Mouse (Mus musculus) hindbrain, embryonic 12.5 days (tissue): ENCODE data around the gene Pgm5. TPM values are rescaled to one million over a fixed set of nuclear protein-coding genes. Genes with fewer than 3 reads are reported as not detected.

ENCODE experiments used
- ATAC-seq: fragments of 200-750 bp; cut with Nextera tagmentation; 2 replicates; pipeline ENCODE4 v1.8.0; 2017; ENCODE audit warnings: moderate TSS enrichment; ENCODE audit not compliant: low FRiP score
- H3K27ac ChIP-seq: fragments of 300-500 bp; sonication (generic); 2 replicates; pipeline ENCODE4 v1.5.1; 2016; ENCODE audit warnings: mild to moderate bottlenecking
- H3K27me3 ChIP-seq: fragments of 300-500 bp; sonication (generic); 2 replicates; pipeline ENCODE4 v1.6.1; 2016; ENCODE audit warnings: mild to moderate bottlenecking
- H3K36me3 ChIP-seq: fragments of 300-500 bp; sonication (generic); 2 replicates; pipeline ENCODE4 v1.6.1; 2016; ENCODE audit warnings: mild to moderate bottlenecking
- H3K4me1 ChIP-seq: fragments of 300-500 bp; sonication (generic); 2 replicates; pipeline ENCODE4 v1.6.1; 2016
- H3K4me2 ChIP-seq: fragments of 300-500 bp; sonication (generic); replicated peaks from 2 replicates; pipeline ENCODE4 v1.6.1; 2016; ENCODE audit warnings: mild to moderate bottlenecking
- H3K4me3 ChIP-seq: fragments of 300-500 bp; sonication (generic); 2 replicates; pipeline ENCODE4 v1.5.1; 2016; ENCODE audit warnings: mild to moderate bottlenecking
- H3K9ac ChIP-seq: fragments of 300-500 bp; sonication (generic); 2 replicates; pipeline ENCODE4 v1.6.1; 2016; ENCODE audit warnings: mild to moderate bottlenecking, moderate library complexity
- H3K9me3 ChIP-seq: fragments of 300-500 bp; sonication (generic); replicated peaks from 2 replicates; pipeline ENCODE4 v1.6.1; 2016; ENCODE audit warnings: mild to moderate bottlenecking
- WGBS: fragments of 180-500 bp; shearing (Covaris S2); methylation state at CpG from one replicate; pipeline ENCODE4 v1.1.7; 2016; 5-methylcytosine and 5-hydroxymethylcytosine counted together
- polyA plus RNA-seq: library from polyadenylated mRNA; unstranded; fragments of >200 nt; fragmentation: Nextera tagmentation; extraction: Ambion mirVana; gene quantifications from 2 replicates; pipeline ENCODE4 v1.2.1, GENCODE M21; 2016

Pgm5 gene
- polyA plus RNA-seq, 1 experiment from 2014 or later: 1.6 TPM

DNA sequence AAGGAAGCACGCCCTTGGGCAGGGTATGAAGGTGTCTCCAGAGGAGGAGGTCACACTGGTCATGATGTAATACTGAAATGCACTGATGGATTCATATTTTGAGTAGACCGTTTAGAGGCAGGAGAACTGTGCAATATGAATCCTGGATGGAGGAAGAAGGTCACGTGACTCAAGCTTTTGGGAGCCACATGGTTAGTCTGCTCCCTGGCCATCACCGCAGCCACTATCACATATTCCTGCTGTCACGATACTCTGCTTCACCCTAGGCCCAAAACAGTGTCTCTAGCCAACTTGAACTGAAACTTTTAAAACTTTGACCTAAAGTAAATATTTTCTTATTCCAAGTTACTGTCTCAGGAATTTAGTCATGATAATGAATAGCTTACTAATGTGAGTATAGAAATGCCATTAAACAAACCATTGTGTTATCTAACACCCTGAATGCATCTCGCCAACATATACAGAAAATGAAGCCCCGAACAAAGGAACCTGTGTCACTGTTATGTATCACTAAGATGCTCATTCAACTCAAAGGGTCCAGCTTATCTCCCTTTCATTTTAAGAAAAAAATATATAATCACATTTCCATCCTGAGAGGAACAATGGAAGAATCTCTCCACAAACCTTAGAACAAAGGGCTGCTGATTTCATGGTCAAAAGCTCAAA is 108.6 kb downstream of the Pgm5 start:
- 86% methylated on average over 7 of the region's 7 CpGs for WGBS
- no peak overlapping the region for H3K9ac ChIP-seq
- peaks cover 8% of the 10 kb centered on the region for H3K4me1 ChIP-seq
- no peak for ATAC-seq
- H3K9me3 ChIP-seq: no peaks in the 10 kb centered on the region
- H3K27me3 ChIP-seq: no peaks in the 10 kb centered on the region
- H3K27ac ChIP-seq: no peak overlapping the region
- H3K36me3 ChIP-seq: no peaks in the 10 kb centered on the region
- H3K4me2 ChIP-seq: no peak overlapping the region
- H3K4me3 ChIP-seq: no peak overlapping the region

GRCm38 (mm10) chr19:24746266-24746875 is 115.3 kb downstream of the Pgm5 start:
- no peaks in the 10 kb centered on the region for H3K36me3 ChIP-seq
- H3K9ac ChIP-seq: no peak overlapping the region
- H3K4me1 ChIP-seq: 0 out of 2 replicates have a peak, but pooled peaks cover 4% of the 10 kb centered on the region
- WGBS: 83% methylated on average over 4 of the region's 4 CpGs
- no peaks in the 10 kb centered on the region for H3K27me3 ChIP-seq
- H3K4me3 ChIP-seq: no peak overlapping the region
- H3K4me2 ChIP-seq: no peak overlapping the region
- ATAC-seq: no peak
- no peak overlapping the region for H3K27ac ChIP-seq
- H3K9me3 ChIP-seq: no peaks in the 10 kb centered on the region

- no peaks in the 10 kb centered on the region for H3K9me3 ChIP-seq
- no peak overlapping the region for H3K27ac ChIP-seq
- no peaks in the 10 kb centered on the region for H3K27me3 ChIP-seq
- no peak overlapping the region for H3K9ac ChIP-seq
- no peaks in the 10 kb centered on the region for H3K36me3 ChIP-seq
- H3K4me1 ChIP-seq: 0 out of 2 replicates have a peak, but pooled peaks cover 4% of the 10 kb centered on the region
- no peak for ATAC-seq
- H3K4me3 ChIP-seq: no peak overlapping the region
- WGBS: 76% methylated on average over 6 of the region's 6 CpGs
- no peak overlapping the region for H3K4me2 ChIP-seq
These were observed 119.0 kb downstream of the Pgm5 start for GRCm38 (mm10) chr19:24742606-24743005.

DNA sequence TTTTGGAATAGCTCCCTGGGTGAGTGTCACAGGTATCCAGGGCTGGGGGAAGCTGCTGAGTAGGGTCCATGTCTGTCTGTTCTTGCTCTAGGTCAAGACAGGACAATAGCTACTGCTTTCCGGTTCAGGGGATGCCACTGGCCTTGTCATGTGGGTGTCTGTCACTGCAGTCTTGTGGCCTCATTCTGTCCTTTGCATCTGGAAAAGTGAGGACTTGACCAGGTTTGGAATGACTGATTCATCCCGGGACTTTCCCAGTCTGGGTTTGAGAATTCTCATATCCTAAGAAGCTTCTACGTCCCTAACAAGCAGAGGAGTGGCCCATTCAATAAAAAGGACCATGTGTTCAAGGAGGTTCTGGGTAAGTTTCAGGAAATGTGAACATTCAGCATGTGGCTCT is 122.9 kb downstream of the Pgm5 start:
- H3K27me3 ChIP-seq: no peaks in the 10 kb centered on the region
- H3K9ac ChIP-seq: no peak overlapping the region
- peaks cover 10% of the 10 kb centered on the region; the same call in 1 of the 2 replicates for H3K4me1 ChIP-seq
- no peak for ATAC-seq
- no peaks in the 10 kb centered on the region for H3K36me3 ChIP-seq
- H3K4me2 ChIP-seq: no peak overlapping the region
- no peak overlapping the region for H3K4me3 ChIP-seq
- no peaks in the 10 kb centered on the region for H3K9me3 ChIP-seq
- H3K27ac ChIP-seq: no peak overlapping the region
- 79% methylated on average over 3 of the region's 3 CpGs for WGBS

GRCm38 (mm10) chr19:24738026-24738425 is 123.6 kb downstream of the Pgm5 start:
- WGBS: 86% methylated on average over 5 of the region's 5 CpGs
- H3K4me1 ChIP-seq: peaks cover 10% of the 10 kb centered on the region; the same call in 1 of the 2 replicates
- no peaks in the 10 kb centered on the region for H3K36me3 ChIP-seq
- H3K27ac ChIP-seq: no peak overlapping the region
- H3K9me3 ChIP-seq: no peaks in the 10 kb centered on the region
- no peak overlapping the region for H3K9ac ChIP-seq
- ATAC-seq: no peak
- no peak overlapping the region for H3K4me3 ChIP-seq
- H3K4me2 ChIP-seq: no peak overlapping the region
- H3K27me3 ChIP-seq: no peaks in the 10 kb centered on the region

DNA sequence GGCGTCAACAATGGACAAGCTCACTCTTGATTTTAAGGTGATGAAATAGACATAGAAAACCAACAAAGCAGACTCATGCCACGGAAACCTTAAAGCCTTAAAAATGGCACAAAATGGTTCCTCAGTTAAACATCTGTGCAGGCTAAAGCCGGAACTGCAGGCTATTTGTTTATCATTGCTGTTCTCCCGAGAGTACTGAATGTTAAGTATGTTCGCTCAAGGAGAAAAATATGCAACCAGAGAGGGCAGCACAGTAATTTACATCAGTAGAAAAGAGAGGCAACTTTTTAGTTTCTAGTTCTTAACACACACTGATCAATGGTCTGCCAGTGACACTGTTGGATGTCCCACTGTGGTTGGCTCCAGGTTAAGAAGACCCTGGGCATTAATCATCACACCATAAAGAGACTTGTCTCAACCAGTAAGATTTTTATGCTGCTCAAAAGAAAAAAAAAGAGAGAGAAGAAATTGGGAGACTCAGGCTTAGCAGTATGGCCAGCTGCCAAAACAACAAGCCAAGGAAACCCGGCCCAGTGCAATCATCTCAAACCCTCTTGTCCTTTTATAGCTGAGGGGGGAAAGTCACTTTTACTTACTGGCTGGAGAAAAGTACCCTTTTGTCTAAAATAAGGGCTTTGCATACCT is 126.0 kb downstream of the Pgm5 start:
- Histone ChIP-seq H3K4me1 (peaks cover 6% of the 10 kb centered on the region; the same call in 1 of the 2 replicates), H3K36me3 (no peaks in the 10 kb centered on the region), H3K27ac (no peak overlapping the region), H3K9ac (no peak overlapping the region), H3K9me3 (no peaks in the 10 kb centered on the region), H3K4me3 (no peak overlapping the region), H3K27me3 (no peaks in the 10 kb centered on the region), H3K4me2 (no peak overlapping the region)
- no peak for ATAC-seq
- 48% methylated on average over 6 of the region's 6 CpGs for WGBS

DNA sequence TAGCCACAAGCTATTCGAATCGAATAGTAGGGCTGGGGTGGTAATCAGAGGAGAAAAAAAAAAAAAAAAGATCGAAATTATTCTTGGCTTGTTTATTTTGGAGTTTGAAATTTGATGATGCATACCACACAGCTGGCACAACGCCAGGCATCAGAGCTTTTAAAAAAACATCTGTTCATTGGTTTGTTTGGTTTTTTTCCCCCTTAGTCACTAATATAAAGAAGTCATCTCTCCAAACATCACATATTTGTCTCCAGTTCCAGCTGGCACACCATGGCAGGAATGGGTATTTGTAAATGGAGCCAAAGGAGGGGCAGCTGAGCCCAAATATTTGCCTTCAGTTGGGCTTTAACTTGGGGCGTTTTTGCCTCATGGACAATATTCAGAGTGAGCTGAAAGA is 131.0 kb downstream of the Pgm5 start:
- Histone ChIP-seq H3K27me3 (no peaks in the 10 kb centered on the region), H3K4me2 (no peak overlapping the region), H3K4me3 (no peak overlapping the region), H3K9ac (no peak overlapping the region), H3K4me1 (peaks cover 6% of the 10 kb centered on the region; the same call in 1 of the 2 replicates), H3K9me3 (no peaks in the 10 kb centered on the region), H3K36me3 (no peaks in the 10 kb centered on the region), H3K27ac (no peak overlapping the region)
- 70% methylated on average over 5 of the region's 5 CpGs for WGBS
- no peak for ATAC-seq

DNA sequence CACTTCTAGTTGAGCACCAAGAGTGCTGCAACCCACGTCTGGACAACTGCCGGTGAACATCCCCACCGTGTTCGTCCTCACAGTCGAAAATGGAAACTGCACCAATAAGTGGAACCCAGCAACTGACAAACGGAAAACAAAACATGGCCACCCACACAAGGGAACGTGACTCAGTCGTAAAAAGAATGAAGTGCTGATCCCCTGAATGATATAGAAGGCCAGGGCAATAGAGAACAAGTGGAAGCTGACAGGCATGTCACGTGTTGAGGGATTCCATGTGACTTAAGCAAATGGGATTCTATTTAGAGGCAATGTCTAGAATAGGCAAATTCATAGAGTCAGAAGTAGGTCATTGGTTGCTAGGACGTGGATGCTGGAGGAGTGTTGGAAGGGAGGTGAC is 137.3 kb downstream of the Pgm5 start:
- Histone ChIP-seq H3K27ac (no peak overlapping the region), H3K4me3 (no peak overlapping the region), H3K4me2 (no peak overlapping the region), H3K4me1 (no peaks in the 10 kb centered on the region), H3K36me3 (no peaks in the 10 kb centered on the region), H3K9ac (no peak overlapping the region), H3K27me3 (no peaks in the 10 kb centered on the region), H3K9me3 (no peaks in the 10 kb centered on the region)
- no peak for ATAC-seq
- 75% methylated on average over 10 of the region's 10 CpGs for WGBS

DNA sequence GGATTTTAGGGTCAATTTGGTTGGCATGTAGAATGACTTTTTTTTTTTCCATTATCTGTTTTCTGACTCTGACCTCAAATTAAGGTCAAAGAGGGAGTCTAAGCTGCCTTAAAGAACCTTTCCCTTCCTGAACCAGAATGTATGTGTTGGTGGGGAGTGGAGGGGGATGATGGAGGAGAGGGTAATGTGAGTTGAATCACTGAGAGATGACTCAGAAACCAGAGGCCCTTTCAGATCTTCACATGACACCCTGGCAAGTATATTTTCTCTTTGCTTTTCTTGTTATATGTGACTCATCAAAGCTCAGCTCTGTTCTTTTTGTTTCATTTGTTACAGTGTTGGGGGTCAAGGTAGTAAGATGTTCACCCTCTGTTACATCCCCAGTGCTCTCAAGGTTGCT is 141.2 kb downstream of the Pgm5 start:
- Histone ChIP-seq H3K9ac (no peak overlapping the region), H3K4me2 (no peak overlapping the region), H3K9me3 (no peaks in the 10 kb centered on the region), H3K4me3 (no peak overlapping the region), H3K27me3 (no peaks in the 10 kb centered on the region), H3K4me1 (no peaks in the 10 kb centered on the region), H3K36me3 (no peaks in the 10 kb centered on the region), H3K27ac (no peak overlapping the region)
- no peak for ATAC-seq

DNA sequence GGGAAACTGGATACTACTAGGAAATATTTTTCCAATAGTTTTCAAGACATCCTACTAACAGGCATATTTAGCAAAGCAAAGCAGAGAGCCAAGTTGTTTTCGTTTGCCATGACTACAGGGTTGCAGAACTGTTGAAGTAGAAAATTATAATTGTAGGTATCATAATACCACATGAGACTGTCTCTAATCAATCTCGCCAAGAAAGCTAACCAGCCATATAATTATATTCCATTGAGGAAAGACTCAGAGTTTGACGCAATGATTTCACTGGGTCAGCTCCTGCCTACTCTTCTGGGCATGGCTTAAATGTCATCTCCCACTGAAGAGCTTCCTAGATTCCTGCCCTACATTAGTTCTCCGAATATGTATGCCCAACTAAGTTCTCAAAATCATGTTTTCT is 142.2 kb downstream of the Pgm5 start:
- no peak for ATAC-seq
- Histone ChIP-seq H3K9ac (no peak overlapping the region), H3K4me1 (no peaks in the 10 kb centered on the region), H3K36me3 (no peaks in the 10 kb centered on the region), H3K4me2 (no peak overlapping the region), H3K27ac (no peak overlapping the region), H3K9me3 (no peaks in the 10 kb centered on the region), H3K27me3 (no peaks in the 10 kb centered on the region), H3K4me3 (no peak overlapping the region)
- WGBS: 74% methylated on average over 4 of the region's 4 CpGs

GRCm38 (mm10) chr19:24718021-24718420 is 143.6 kb downstream of the Pgm5 start:
- H3K9ac ChIP-seq: no peak overlapping the region
- H3K9me3 ChIP-seq: no peaks in the 10 kb centered on the region
- no peaks in the 10 kb centered on the region for H3K4me1 ChIP-seq
- H3K4me2 ChIP-seq: no peak overlapping the region
- no peak for ATAC-seq
- H3K27me3 ChIP-seq: no peaks in the 10 kb centered on the region
- H3K36me3 ChIP-seq: no peaks in the 10 kb centered on the region
- WGBS: 82% methylated on average over 1 of the region's 1 CpGs
- H3K27ac ChIP-seq: no peak overlapping the region
- no peak overlapping the region for H3K4me3 ChIP-seq

DNA sequence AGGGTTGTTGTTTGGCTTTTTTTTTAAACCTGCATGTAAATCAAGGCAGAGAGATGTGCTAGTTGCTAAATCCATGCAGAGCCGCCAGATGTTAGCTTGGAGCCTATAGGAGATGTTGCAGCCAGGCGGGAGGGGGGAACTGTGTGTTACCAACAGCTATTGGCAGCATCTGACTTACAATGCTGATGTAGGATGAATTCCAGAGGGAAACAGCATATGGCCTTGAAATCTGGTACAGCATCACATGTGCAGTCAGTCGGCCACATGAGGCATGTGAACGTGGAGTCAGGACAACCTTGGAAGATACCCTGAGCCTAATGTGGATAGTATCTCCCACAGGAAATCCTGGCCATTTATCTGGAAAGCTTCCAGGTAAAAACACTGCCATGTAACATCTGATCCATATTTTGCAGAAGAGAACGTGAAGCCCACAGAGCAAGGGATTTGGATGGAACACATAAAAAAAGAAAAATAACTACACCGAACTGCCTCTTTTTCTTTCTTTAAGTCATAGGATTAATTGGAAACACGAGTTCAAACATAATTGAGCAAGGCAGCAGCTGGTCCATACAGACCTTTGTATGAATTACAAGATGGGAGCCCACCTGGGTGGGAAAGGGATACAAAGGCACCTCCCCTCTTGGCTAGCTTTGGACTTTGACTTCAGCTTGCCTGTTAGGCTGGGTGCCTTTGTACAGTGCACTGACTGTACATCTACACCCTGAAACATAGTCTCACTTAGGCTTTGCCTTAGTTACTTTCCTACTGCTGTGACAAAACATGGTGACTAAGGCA is 145.2 kb downstream of the Pgm5 start:
- ATAC-seq: no peak
- no peaks in the 10 kb centered on the region for H3K27me3 ChIP-seq
- no peaks in the 10 kb centered on the region for H3K9me3 ChIP-seq
- H3K27ac ChIP-seq: no peak overlapping the region
- no peaks in the 10 kb centered on the region for H3K36me3 ChIP-seq
- H3K4me2 ChIP-seq: no peak overlapping the region
- no peaks in the 10 kb centered on the region for H3K4me1 ChIP-seq
- H3K4me3 ChIP-seq: no peak overlapping the region
- WGBS: 81% methylated on average over 7 of the region's 7 CpGs
- no peak overlapping the region for H3K9ac ChIP-seq
